Mouse (Mus musculus) ES-E14 (cell line): Measurements from ENCODE around the gene Ryk. TPM values are rescaled to one million over a fixed set of nuclear protein-coding genes. Genes with fewer than 3 reads are reported as not detected.

Source experiments
- DNase-seq: peaks from one replicate; pipeline ENCODE4 v3.0.0-alpha.2; 2013; ENCODE audit warnings: low read depth, low spot score
- H3K27ac ChIP-seq: 2 replicates; pipeline ENCODE4 v1.5.1; 2012; ENCODE audit warnings: low read depth, mild to moderate bottlenecking, low read length, moderate library complexity, mixed read lengths; ENCODE audit not compliant: poor library complexity, insufficient read depth, severe bottlenecking
- H3K36me3 ChIP-seq: 2 replicates; pipeline ENCODE4 v1.6.1; 2012; ENCODE audit warnings: mild to moderate bottlenecking, low read length, moderate library complexity, mixed read lengths; ENCODE audit not compliant: control insufficient read depth, poor library complexity, insufficient read depth, severe bottlenecking
- H3K4me1 ChIP-seq, 2 experiments: fragments of 150-350 bp in 1 of 2; sonication (generic) in 1 of 2; 2 replicates each; pipeline ENCODE4 v1.6.1; 2012; ENCODE audit warnings: low read length in 2 of 2, mild to moderate bottlenecking in 1 of 2, mixed read lengths in 1 of 2; ENCODE audit not compliant: control insufficient read depth in 2 of 2, insufficient read depth in 2 of 2, poor library complexity in 1 of 2
- H3K4me3 ChIP-seq, 2 experiments: fragments of 150-350 bp in 1 of 2; sonication (generic) in 1 of 2; 2 replicates each; pipeline ENCODE4 v1.5.1; 2012; ENCODE audit warnings: low read length in 2 of 2, low read depth in 1 of 2, mild to moderate bottlenecking in 1 of 2, mixed read lengths in 1 of 2; ENCODE audit not compliant: insufficient read depth in 1 of 2, poor library complexity in 1 of 2, severe bottlenecking in 1 of 2
- H3K9ac ChIP-seq: 2 replicates; pipeline ENCODE4 v1.6.1; 2012; ENCODE audit warnings: low read depth, mild to moderate bottlenecking, low read length, mixed read lengths; ENCODE audit not compliant: poor library complexity, insufficient read depth, severe bottlenecking
- H3K9me3 ChIP-seq: fragments of 150-350 bp; sonication (generic); 2 replicates; pipeline ENCODE4 v1.6.1; 2012; ENCODE audit warnings: low read depth, mild to moderate bottlenecking, low read length; ENCODE audit not compliant: control insufficient read depth, insufficient read depth
- CHD2 ChIP-seq: IDR thresholded peaks from 2 replicates; pipeline ENCODE4 v1.6.1; 2014; ENCODE audit warnings: mild to moderate bottlenecking, low read depth, low read length, inconsistent platforms
- HCFC1 ChIP-seq: IDR thresholded peaks from 2 replicates; pipeline ENCODE4 v1.6.1; 2012; ENCODE audit warnings: low read length, inconsistent platforms, borderline replicate concordance; ENCODE audit not compliant: insufficient read depth
- MAFK ChIP-seq: IDR thresholded peaks from 2 replicates; pipeline ENCODE4 v1.6.1; 2014; ENCODE audit warnings: mild to moderate bottlenecking, low read depth, low read length, inconsistent platforms; ENCODE audit not compliant: insufficient read depth
- ZC3H11A ChIP-seq: IDR thresholded peaks from 2 replicates; pipeline ENCODE4 v1.6.1; 2012; ENCODE audit warnings: low read depth, mild to moderate bottlenecking, inconsistent platforms, low read length, borderline replicate concordance
- ZNF384 ChIP-seq: IDR thresholded peaks from 2 replicates; pipeline ENCODE4 v1.6.1; 2012; ENCODE audit warnings: low read depth, low read length, inconsistent platforms
- in situ Hi-C, 2 experiments: fragments of 600-800 bp; cut with MboI; formaldehyde crosslinking; loops; one replicate each; pipeline ENCODE4 v1.15.1; 2025; ENCODE audit warnings: low sequenced_read_pairs in 2 of 2, inconsistent platforms in 1 of 2; ENCODE audit not compliant: unreplicated experiment in 2 of 2
- total RNA-seq: library from RNA; depleted of rRNA; stranded (reverse); fragments of 300-350 nt; gene quantifications from 2 replicates; pipeline ENCODE4 v1.2.3, GENCODE M21; 2012

Ryk gene
- total RNA-seq, 1 experiment = 72.0 TPM

DNA sequence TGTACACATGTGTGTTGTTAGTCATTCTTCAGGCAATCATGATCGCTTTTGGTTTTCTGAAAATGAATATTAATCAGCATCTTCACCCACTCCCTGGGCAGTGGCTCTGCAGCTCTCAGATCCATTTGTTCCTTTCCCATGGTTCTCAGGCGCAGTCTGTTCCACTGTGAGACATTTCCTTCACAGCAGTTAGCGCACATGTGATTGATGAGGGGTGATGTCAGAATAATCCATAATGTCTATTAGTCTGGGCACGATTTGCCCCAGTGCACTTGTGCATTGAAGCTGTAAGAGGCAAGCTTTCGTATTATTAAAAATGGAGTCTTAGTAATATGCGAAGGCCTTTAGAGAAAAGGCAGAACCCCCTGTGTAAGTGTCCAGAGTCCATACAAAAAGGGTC lies 95.1 kb downstream of the Ryk start:
- no peaks in the 10 kb centered on the region for H3K36me3 ChIP-seq
- H3K4me1 ChIP-seq = no peaks in the 10 kb centered on the region
- TF ChIP-seq ZC3H11A (no peak), CHD2 (no peak), HCFC1 (no peak), MAFK (no peak), ZNF384 (no peak)
- DNase-seq = no peak
- H3K9ac ChIP-seq = no peak overlapping the region
- in situ Hi-C loops = no loop called here
- H3K9me3 ChIP-seq = no peaks in the 10 kb centered on the region
- H3K4me3 ChIP-seq = no peak overlapping the region
- no peak overlapping the region for H3K27ac ChIP-seq

DNA sequence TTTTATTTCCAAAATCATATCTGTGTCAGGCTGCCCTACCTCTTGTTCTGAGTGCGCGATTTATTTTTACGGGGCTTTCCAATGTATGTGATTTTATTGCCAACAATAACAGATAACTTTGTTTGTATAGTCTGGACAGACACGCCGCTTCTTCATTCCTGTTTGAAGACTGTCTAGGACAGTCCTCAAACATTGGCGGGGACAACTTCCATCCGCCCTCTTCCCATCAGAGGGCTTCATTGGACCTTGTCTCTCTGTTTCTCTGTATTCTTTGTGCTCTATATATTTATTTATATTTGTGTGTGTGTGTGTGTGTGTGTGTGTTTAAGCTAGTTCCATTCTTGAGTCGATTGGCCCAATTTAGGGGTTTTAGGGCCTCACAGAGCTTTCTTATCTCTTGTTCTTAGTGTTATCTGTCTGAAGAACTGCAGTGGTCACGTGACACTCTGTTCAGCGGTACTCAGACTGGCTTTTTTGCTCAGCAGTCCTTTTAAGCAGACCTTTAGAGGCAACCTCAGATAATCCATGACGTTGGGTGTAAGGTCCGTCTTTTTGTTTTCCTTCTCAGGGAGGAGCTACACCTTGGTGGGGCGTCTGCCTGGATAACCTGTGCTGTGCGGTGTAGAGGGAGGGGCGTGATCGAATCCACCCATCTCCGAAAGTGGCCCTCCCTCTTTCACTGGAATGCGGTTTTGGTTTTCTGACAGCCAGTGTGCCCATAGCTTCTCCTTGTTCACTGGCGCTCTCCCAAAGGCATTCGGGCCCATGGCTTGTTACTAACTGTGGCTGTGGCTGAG lies 99.4 kb downstream of the Ryk start:
- no peaks in the 10 kb centered on the region for H3K9me3 ChIP-seq
- DNase-seq = no peak
- H3K4me1 ChIP-seq = no peaks in the 10 kb centered on the region
- H3K9ac ChIP-seq = no peak overlapping the region
- peak overlapping the region in 1 of 2 experiments; percentile 11; a peak in 1 of 4 replicates for H3K4me3 ChIP-seq
- no peak for TF ChIP-seq MAFK
- no peak for TF ChIP-seq ZC3H11A
- no peak for TF ChIP-seq CHD2
- TF ChIP-seq HCFC1 = no peak
- TF ChIP-seq ZNF384 = no peak
- no peaks in the 10 kb centered on the region for H3K36me3 ChIP-seq
- in situ Hi-C loops = no loop called here
- H3K27ac ChIP-seq = no peak overlapping the region

DNA sequence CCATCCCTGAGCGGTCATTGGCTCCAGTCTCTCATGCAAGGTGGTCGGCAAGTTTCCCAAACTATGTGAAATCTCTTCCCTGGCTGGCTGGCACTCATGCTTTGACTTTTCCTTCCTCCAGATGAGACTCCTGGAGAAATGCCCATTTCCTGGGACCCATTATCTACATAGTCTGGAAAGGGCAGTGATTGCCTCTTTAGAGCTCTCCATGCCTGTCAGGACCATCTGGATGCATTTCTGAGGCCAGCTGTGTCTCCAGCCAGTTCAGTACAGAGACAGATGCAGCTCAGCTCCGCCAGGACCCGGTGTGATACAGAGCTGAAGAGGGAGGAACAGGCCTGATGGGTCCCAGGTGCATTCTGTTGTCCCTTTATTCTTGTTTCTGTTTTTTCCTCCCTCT lies 107.5 kb downstream of the Ryk start:
- H3K4me3 ChIP-seq = no peak overlapping the region
- no peak for DNase-seq
- no peaks in the 10 kb centered on the region for H3K36me3 ChIP-seq
- H3K4me1 ChIP-seq = peaks cover 0 to 5% of the 10 kb centered on the region in 2 experiments; a peak in 1 of 4 replicates
- no peak overlapping the region for H3K27ac ChIP-seq
- in situ Hi-C loops = no loop called here
- H3K9me3 ChIP-seq = no peaks in the 10 kb centered on the region
- no peak overlapping the region for H3K9ac ChIP-seq
- TF ChIP-seq MAFK = no peak
- no peak for TF ChIP-seq ZC3H11A
- no peak for TF ChIP-seq HCFC1
- TF ChIP-seq ZNF384 = no peak
- no peak for TF ChIP-seq CHD2

DNA sequence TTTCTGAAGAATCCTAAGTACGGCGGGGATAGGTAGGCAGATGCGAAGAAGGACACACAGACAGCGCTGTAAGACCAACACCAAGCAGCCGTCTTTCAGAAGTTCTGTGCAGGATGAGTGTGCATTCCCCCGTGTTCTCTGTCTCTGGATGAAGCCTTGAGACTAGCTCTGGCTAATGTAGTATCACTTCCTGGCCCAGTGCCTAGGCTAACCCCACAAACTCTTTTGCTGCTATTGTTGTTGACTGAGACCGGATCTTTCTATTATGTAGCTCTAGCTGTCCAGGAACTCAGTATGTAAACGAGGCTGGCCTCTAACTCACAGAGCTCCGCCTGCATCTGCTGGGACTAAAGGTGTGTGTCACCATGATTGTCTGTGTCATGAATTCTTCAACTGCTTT lies 110.2 kb downstream of the Ryk start:
- H3K4me1 ChIP-seq = peaks cover 0 to 8% of the 10 kb centered on the region in 2 experiments; a peak in 2 of 4 replicates
- H3K9me3 ChIP-seq = no peaks in the 10 kb centered on the region
- in situ Hi-C loops = no loop called here
- no peaks in the 10 kb centered on the region for H3K36me3 ChIP-seq
- H3K27ac ChIP-seq = no peak overlapping the region
- DNase-seq = no peak
- H3K4me3 ChIP-seq = no peak overlapping the region
- no peak overlapping the region for H3K9ac ChIP-seq
- TF ChIP-seq ZC3H11A (no peak), CHD2 (no peak), MAFK (no peak), ZNF384 (no peak), HCFC1 (no peak)
